Mouse (Mus musculus): ENCODE data around the gene Mettl14. TPM values are rescaled to one million over a fixed set of nuclear protein-coding genes. Genes with fewer than 3 reads are reported as not detected.

The Mettl14 gene
- total and polyA plus RNA-seq, 2 experiments from 2014 or later, result 6.3 to 15.6 TPM

DNA sequence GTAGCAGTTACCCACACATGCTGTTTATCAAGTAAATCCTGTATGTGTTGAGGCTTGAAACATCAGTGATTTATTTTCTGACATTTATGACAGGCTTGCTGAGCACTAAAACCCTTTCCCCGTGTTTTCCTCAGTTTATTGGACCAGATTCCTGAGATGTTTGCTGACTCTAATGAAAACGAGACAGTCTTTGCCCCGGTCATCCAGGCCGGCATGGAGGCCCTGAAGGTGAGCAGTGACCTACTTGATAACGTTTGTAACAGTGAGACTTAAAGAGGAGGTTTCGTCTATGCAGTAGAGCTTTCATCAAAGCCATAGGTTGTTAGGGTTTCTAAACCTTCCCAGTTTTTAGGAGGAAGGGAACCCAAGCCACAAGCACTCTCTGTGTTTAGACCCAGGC is 42.2 kb downstream of the Mettl14 start:
- H3K9ac ChIP-seq (replicated peaks; ENCODE audit: low read length), result no peak overlapping the region
- 83% methylated on average over 6 of the region's 6 CpGs for WGBS
- no peaks in the 10 kb centered on the region for H3K4me1 ChIP-seq (ENCODE audit: insufficient read depth, low read length)
- no peak overlapping the region for H3K4me2 ChIP-seq (ENCODE audit: low read depth, low read length)
- no peak overlapping the region for H3K27ac ChIP-seq
- ATAC-seq (no peak), DNase-seq (ENCODE audit: low spot score) (no peak)
- H3K4me3 ChIP-seq (ENCODE audit: low read length), result no peak overlapping the region
- no peaks in the 10 kb centered on the region; the same call in 1 of the 2 replicates for H3K36me3 ChIP-seq (ENCODE audit: insufficient read depth, low read length)
- H3K27me3 ChIP-seq (ENCODE audit: insufficient read depth, low read length), result no peaks in the 10 kb centered on the region
- H3K9me3 ChIP-seq (ENCODE audit: low read length), result no peaks in the 10 kb centered on the region
- no peak for TF ChIP-seq CTCF (IDR thresholded peaks at IDR 0.05; ENCODE audit: low read depth)

DNA sequence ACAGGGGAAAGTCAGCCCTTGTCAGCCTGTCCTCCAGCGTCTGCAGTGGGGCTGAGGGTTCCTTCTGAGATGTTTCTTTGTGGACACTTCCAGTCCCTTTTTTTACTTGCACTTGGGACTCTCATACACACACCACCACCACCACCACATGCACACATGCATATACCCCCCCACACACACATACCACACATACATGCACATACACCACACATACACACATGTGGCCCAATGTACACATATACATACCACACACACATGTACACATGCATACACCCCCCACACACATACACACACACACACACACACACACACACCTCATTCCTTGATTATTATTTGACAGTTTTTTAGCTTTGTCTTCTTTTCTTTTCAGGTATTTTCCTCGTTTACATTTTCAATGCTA is 44.9 kb downstream of the Mettl14 start:
- Histone ChIP-seq H3K4me2 (ENCODE audit: low read depth, low read length) (no peak overlapping the region), H3K36me3 (ENCODE audit: insufficient read depth, low read length) (no peaks in the 10 kb centered on the region; the same call in 1 of the 2 replicates), H3K4me3 (ENCODE audit: low read length) (no peak overlapping the region), H3K27ac (no peak overlapping the region), H3K4me1 (ENCODE audit: insufficient read depth, low read length) (no peaks in the 10 kb centered on the region), H3K9me3 (ENCODE audit: low read length) (no peaks in the 10 kb centered on the region), H3K9ac (replicated peaks; ENCODE audit: low read length) (no peak overlapping the region), H3K27me3 (ENCODE audit: insufficient read depth, low read length) (no peaks in the 10 kb centered on the region)
- 81% methylated on average over 2 of the region's 2 CpGs for WGBS
- DNase-seq (ENCODE audit: low spot score), result no peak
- TF ChIP-seq CTCF (IDR thresholded peaks at IDR 0.05; ENCODE audit: low read depth), result no peak
- peak; percentile 51; the same call in 1 of the 2 replicates for ATAC-seq

DNA sequence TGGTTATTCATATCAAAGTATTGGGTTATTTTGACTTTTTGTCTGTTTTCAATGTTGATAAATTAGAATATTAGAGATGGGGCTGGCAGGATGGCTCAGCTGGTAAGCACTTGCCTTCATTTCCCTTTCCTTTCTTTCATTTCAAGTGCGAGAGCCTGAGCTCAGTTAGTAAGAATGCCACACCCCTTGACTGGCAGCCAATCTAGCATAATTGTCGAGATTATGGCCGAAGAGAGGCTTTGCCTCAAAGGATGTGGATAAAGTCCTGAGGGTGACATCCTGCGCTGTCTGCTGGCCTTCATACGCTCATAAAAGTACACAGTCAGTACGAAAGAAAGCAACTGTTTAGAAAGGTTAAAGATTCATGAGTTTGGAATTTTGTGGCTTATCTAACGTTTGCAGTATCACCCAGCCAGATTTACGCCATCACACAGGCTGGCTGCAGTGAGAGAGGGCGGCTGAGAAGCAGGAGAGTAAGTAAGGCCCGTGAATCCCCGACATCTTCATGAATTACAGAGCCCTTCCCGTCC is 47.2 kb downstream of the Mettl14 start:
- Histone ChIP-seq H3K27ac (no peak overlapping the region), H3K36me3 (ENCODE audit: insufficient read depth, low read length) (no peaks in the 10 kb centered on the region), H3K4me1 (ENCODE audit: insufficient read depth, low read length) (no peaks in the 10 kb centered on the region), H3K4me2 (ENCODE audit: low read depth, low read length) (no peak overlapping the region), H3K9ac (replicated peaks; ENCODE audit: low read length) (no peak overlapping the region), H3K4me3 (ENCODE audit: low read length) (no peak overlapping the region), H3K27me3 (ENCODE audit: insufficient read depth, low read length) (no peaks in the 10 kb centered on the region), H3K9me3 (ENCODE audit: low read length) (no peaks in the 10 kb centered on the region)
- ATAC-seq, result no peak
- DNase-seq (ENCODE audit: low spot score), result no peak
- WGBS, result 73% methylated on average over 12 of the region's 12 CpGs
- no peak for TF ChIP-seq CTCF (IDR thresholded peaks at IDR 0.05; ENCODE audit: low read depth)

DNA sequence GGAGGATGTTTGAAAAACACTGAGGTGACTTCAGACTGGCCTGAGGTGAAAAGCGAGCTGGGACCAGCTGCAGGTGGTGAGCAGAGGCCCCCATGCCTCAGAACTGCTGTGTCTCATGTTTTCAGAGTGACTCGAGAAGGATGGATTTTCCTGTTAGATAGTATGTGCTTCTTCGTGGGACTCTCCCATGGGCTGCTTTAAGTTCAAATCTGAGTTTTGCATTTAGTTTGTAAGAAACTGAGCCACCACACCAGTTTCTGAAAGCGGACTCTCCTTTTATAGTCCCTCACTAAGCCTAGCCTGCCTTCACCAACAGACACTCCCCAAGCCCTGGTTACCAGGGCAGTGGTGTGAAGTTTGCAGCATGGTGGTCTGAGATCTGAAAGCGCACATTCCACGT is 48.1 kb downstream of the Mettl14 start:
- no peak for DNase-seq (ENCODE audit: low spot score)
- H3K27me3 ChIP-seq (ENCODE audit: insufficient read depth, low read length), result no peaks in the 10 kb centered on the region
- no peak for TF ChIP-seq CTCF (IDR thresholded peaks at IDR 0.05; ENCODE audit: low read depth)
- no peak overlapping the region for H3K4me3 ChIP-seq (ENCODE audit: low read length)
- H3K4me1 ChIP-seq (ENCODE audit: insufficient read depth, low read length), result no peaks in the 10 kb centered on the region
- 83% methylated on average over 6 of the region's 6 CpGs for WGBS
- no peak for ATAC-seq
- H3K27ac ChIP-seq, result no peak overlapping the region
- no peaks in the 10 kb centered on the region for H3K36me3 ChIP-seq (ENCODE audit: insufficient read depth, low read length)
- H3K9ac ChIP-seq (replicated peaks; ENCODE audit: low read length), result no peak overlapping the region
- no peaks in the 10 kb centered on the region for H3K9me3 ChIP-seq (ENCODE audit: low read length)
- no peak overlapping the region for H3K4me2 ChIP-seq (ENCODE audit: low read depth, low read length)

DNA sequence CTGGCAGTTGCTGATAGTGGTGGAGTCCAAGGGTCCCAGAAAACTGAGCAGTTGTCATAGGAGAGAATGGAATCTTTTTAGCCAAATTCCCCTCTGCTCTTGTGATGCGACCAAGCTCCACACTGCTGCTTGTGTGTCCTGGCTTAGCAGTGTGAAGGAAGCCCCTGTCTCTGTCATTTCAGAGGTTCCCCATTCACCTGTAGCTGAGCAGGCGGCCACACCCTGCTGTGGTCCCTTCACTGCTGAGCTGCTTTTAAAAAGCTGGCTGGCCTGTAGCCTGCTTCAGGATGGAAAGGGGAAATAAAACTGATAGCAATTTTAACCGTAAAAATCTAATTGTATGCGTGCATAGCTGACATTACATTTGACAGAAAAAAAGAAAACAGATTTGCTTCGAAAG is 49.0 kb downstream of the Mettl14 start:
- no peak overlapping the region for H3K9ac ChIP-seq (replicated peaks; ENCODE audit: low read length)
- no peak for TF ChIP-seq CTCF (IDR thresholded peaks at IDR 0.05; ENCODE audit: low read depth)
- WGBS, result 71% methylated on average over 5 of the region's 5 CpGs
- H3K9me3 ChIP-seq (ENCODE audit: low read length), result no peaks in the 10 kb centered on the region
- H3K27ac ChIP-seq, result no peak overlapping the region
- no peak for DNase-seq (ENCODE audit: low spot score)
- H3K27me3 ChIP-seq (ENCODE audit: insufficient read depth, low read length), result no peaks in the 10 kb centered on the region
- no peaks in the 10 kb centered on the region for H3K36me3 ChIP-seq (ENCODE audit: insufficient read depth, low read length)
- no peak for ATAC-seq
- H3K4me1 ChIP-seq (ENCODE audit: insufficient read depth, low read length), result no peaks in the 10 kb centered on the region
- H3K4me3 ChIP-seq (ENCODE audit: low read length), result no peak overlapping the region
- H3K4me2 ChIP-seq (ENCODE audit: low read depth, low read length), result no peak overlapping the region

DNA sequence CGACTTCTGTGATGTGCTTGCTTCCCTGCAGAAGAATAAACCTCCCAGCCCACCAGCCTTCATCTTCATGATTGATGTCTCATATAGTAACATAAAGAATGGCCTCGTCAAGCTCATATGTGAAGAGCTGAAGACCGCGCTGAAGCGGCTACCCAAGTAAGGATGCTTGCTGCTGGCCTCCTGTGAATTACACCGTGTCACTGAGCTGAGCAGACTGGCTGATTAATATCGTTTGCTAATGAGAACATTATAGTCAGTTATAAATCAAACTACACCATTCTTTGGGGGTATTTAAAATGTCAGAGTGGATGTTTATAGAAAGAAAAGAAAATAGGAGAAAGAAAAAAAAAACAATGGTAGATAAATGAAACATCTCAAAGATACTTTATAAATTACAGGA is 49.5 kb downstream of the Mettl14 start:
- Histone ChIP-seq H3K36me3 (ENCODE audit: insufficient read depth, low read length) (no peaks in the 10 kb centered on the region), H3K4me2 (ENCODE audit: low read depth, low read length) (no peak overlapping the region), H3K27me3 (ENCODE audit: insufficient read depth, low read length) (no peaks in the 10 kb centered on the region), H3K9ac (replicated peaks; ENCODE audit: low read length) (no peak overlapping the region), H3K4me3 (ENCODE audit: low read length) (no peak overlapping the region), H3K27ac (no peak overlapping the region), H3K9me3 (ENCODE audit: low read length) (no peaks in the 10 kb centered on the region), H3K4me1 (ENCODE audit: insufficient read depth, low read length) (no peaks in the 10 kb centered on the region)
- WGBS, result 48% methylated on average over 7 of the region's 7 CpGs
- DNase-seq (ENCODE audit: low spot score) (no peak), ATAC-seq (no peak)
- TF ChIP-seq CTCF (IDR thresholded peaks at IDR 0.05; ENCODE audit: low read depth), result no peak

DNA sequence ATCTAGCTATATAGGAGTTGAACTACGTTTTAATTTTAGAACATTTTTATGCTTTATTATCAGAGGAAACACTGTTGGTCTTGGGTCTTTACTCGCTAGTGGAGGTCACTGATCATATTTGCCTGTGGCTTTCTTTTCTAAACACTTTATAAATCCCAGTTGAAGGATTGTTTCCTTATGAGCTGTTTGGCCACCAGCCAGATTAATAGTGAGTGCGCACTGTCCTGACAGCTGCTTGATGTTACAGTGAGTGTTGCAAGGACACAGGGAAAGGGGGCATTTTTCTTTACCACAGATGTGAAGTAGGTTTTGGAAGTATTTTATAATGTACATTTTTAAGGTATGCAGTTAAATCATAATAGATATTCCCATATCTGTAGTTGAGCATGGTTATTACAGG is 50.4 kb downstream of the Mettl14 start:
- TF ChIP-seq CTCF (IDR thresholded peaks at IDR 0.05; ENCODE audit: low read depth), result no peak
- ATAC-seq (no peak), DNase-seq (ENCODE audit: low spot score) (peak; percentile 69)
- H3K4me2 ChIP-seq (ENCODE audit: low read depth, low read length), result 0 out of 2 replicates have a peak overlapping the region, but pooled peaks have one; percentile 5
- 44% methylated on average over 3 of the region's 3 CpGs for WGBS
- no peaks in the 10 kb centered on the region for H3K4me1 ChIP-seq (ENCODE audit: insufficient read depth, low read length)
- no peaks in the 10 kb centered on the region for H3K9me3 ChIP-seq (ENCODE audit: low read length)
- no peak overlapping the region for H3K4me3 ChIP-seq (ENCODE audit: low read length)
- H3K36me3 ChIP-seq (ENCODE audit: insufficient read depth, low read length), result no peaks in the 10 kb centered on the region
- no peak overlapping the region; the same call in 1 of the 2 replicates for H3K27ac ChIP-seq
- H3K9ac ChIP-seq (replicated peaks; ENCODE audit: low read length), result no peak overlapping the region
- no peaks in the 10 kb centered on the region for H3K27me3 ChIP-seq (ENCODE audit: insufficient read depth, low read length)

Measured in hindbrain, postnatal 0 days (tissue).